Mouse (Mus musculus) embryo, embryonic 10.5 days (tissue): ENCODE measurements around the gene Kank1.

Source experiments
- DNase-seq: peaks from one replicate; pipeline ENCODE4 v3.0.0-alpha.2; 2015; ENCODE audit warnings: low spot score

The Kank1 gene

DNA sequence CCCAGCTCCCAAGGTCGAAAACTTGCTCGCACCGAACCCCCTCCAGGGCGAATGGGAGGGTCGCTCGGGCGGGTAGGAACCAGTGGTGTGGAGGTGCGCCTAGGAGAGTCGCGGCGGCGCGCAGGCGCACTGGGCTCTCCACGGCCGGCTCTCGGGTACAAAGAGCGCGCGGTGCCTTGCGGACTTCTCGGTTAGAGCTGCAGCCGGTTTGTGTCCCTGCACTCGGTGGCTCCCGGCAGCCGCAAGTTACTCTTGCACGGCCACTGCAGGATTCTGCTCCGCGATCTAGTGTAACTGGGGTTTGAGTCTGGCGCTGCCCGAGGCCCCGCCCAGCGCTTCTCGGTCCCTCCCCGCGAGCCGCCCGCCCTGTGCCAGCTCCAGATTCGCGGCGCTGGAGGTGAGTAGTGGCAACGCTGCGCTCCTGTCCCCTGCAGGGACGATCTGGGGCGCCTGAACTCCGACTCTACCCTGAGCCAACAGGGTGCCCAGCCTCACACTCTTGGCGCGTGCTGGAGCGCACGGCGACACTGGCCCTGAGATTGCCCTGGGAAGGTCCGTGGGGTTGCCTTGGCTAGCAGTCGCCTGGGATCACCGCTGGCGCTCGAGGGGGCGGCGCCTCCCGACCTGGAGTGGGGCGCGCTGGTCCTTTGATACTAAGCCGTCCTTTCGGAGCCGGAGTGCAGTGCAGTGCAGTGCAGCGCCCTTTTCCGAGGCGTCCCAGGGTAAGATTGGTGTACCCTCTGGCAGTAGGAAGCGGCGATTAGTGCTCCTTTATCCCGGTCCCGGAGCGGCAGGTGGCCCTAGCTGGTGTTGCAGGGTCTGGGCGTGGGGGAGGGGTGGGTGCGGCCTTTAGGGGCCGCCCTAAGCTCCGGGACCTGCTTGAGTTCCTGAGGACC lies at the start of gene Kank1:
Gene Kank1 (plus strand): TSS at position 380 of the 896 bp plus-strand sequence.
- DNase-seq = peak; percentile 84

DNA sequence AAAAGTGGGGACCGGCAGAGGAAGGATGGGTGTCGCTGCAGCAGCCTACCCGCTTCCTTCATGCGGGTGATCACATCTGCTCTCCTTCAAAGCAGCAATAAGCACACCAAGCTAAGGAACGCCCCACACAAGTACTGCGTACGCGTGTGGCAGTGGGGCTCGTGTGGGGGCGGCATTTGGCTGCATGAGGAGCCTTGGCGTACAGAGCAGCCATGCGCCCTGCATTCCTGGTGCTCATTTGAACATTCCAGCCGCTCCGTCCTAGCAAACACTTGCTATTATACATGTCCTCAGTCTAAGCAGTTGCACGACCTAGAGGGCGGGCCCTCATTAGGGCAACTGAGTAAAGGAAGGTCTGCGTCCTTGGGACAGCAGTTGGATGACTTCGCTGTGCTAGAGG lies 49.1 kb upstream of the Kank1 start:
- no peak for DNase-seq

- DNase-seq = no peak
Observed at GRCm38 (mm10) chr19:25193751-25194150, 43.0 kb upstream of the Kank1 start.

GRCm38 (mm10) chr19:25200081-25200860 lies 36.5 kb upstream of the Kank1 start:
- no peak for DNase-seq

DNA sequence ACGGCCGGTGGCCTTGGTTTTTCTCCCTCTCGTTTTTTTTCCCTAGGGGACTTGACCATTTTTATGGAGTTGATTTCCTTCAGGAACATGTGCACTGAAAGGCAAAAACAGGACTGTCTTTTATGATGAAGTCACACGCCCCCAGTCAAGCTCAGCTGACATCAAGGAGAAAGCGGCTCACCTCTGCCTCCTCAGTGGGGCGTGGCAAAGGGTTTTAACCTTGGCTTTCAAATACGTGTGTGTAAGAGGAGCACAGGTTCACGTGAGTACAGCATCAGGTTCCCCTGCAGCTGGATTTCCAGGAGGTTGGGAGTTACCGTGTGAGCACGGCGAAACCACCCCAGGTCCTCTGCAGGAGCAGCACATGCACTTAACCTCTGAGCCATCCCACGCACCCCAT lies 33.7 kb upstream of the Kank1 start:
- no peak for DNase-seq

GRCm38 (mm10) chr19:25206969-25207368 lies 29.8 kb upstream of the Kank1 start:
- DNase-seq = no peak

DNA sequence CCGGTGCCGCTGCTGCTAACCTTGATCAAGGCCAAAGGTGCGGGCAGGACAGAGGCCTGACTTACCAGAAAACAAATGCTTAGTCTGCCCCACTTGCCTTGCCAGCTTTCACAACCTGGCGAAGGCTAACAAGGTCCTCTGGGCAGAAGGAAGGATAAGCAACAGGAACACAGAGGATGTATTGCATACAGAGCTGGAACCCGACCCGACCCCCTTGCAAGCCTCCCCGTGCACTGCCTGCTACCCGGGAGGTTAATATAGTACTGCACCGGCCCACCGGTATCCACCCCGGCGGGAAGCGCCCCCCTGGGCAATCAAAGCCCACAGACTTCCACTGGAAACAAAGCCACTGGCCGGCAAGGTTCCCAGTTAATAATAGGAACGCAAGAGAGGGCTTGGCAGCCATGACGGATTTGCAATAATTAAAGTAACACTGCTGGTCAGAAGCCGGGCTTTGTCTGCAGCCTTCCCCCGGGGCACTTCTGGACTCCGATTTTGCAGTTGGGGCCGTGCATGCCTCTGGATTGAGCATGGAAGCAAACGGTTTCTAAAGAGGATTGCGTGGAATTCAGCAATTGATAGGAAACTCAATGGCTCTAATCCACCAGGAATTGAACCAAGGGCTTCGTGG lies 28.9 kb upstream of the Kank1 start:
- peak; percentile 71 for DNase-seq

DNA sequence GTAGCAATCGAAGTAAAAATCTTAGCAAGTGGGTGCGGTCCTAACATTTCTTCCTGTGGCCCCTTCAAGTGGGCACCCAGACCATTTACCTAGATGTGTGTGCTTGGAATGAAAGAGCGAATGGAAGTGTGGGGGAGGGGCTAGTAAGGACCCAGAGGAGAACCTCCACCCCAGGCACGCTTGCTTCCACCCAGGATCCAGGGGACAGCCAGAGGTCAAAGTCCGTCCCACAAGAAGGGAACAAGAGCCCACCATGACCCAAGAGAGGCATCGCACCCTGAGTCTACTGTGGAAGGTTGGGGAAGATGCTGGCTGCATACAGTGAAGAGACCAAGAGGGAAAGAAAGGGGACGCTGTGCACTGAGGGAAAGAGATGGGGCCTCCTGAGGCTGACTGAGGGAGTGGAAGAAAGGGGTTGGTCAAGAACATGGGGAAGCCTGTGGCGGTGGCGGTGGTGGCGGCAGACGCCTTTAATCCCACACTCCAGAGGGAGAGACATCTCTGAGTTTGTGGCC lies 28.1 kb upstream of the Kank1 start:
- no peak for DNase-seq

GRCm38 (mm10) chr19:25220611-25221010 lies 16.2 kb upstream of the Kank1 start:
- DNase-seq = no peak

- no peak for DNase-seq
Observed at GRCm38 (mm10) chr19:25221964-25222640, 14.7 kb upstream of the Kank1 start.

GRCm38 (mm10) chr19:25230058-25230974 lies 6.5 kb upstream of the Kank1 start:
- DNase-seq = peak; percentile 38

DNA sequence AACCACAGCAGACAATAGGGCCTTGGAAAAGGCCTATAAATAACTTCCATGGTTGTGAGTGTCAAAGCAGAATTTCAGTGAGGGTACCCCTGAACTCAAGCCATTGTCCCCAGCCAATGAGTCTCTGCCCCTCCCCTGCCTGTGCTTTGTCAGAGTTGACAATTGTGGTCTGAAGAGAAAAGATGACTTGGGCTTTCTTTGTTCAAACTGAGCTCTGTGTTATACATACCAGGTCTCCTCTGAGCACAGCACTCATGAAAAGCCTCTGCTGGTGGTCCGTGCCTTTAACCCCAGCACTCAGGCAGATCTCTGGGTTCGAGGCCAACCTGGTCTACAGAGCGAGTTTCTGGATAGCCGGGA lies 5.8 kb upstream of the Kank1 start:
- peak; percentile 72 for DNase-seq

DNA sequence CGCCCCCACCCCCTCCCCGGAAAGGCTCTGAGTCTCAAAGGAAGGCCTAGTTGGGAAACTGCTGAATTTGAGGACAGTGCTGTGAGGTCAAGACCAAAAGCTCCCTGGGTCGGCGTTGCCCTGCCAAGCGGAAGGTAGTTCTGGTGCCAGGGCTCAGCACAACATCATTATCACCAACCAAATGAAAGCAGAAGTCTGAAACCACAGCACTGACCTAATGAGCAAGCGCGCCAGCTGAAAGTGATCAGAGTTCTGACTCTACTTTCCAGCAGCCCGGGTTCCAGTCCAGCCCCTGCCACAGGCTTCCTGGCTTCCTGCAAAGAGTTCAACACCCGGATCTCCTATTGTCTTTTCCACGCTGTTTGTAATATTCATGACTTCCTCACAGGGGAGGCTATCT lies 4.7 kb upstream of the Kank1 start:
- no peak for DNase-seq

GRCm38 (mm10) chr19:25237492-25238040 lies 791 bp downstream of the Kank1 start:
- peak; percentile 80 for DNase-seq

DNA sequence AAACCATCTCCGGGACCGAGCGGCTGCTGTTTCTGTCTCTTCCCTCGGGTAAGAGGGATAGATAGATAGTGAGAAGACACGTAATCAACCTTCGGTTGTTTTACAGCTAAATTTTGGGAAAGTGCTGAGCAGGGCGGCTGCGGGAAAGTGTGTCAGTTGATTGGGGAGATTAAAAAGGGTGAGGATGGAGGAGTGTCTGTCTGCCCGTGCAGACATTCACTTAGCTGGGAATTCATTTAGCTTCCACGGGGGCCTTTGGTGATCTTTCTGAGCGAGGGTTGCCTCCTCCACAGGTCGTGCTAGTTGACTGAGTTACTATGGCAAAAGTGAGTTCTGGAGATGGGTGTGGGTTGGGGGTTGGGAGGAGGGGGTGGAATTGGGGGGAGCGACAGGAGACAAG lies 1.3 kb downstream of the Kank1 start:
- peak; percentile 30 for DNase-seq

DNA sequence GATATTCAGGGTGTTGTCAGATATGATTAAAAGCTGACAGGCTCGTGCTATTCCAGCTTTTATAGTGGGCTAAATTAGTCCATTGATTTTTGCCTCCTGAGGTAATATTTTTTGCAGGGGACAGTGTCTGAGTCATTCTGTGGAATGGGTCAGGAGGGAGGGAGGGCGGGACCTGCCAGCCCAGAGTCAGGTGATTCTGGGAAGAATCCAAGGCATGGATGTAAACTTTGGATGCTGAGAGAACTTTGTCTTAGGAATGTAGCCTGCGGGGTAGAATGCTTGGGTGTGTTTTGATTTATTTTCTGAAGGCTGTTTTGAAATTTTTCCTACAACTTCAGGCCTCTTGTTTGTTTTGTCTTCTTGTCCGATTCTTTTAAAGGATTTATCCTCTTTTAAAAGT lies 6.8 kb downstream of the Kank1 start:
- no peak for DNase-seq

- DNase-seq = no peak
Observed at GRCm38 (mm10) chr19:25246062-25246461, 9.3 kb downstream of the Kank1 start.

- DNase-seq = no peak
Observed at GRCm38 (mm10) chr19:25247858-25248552, 11.2 kb downstream of the Kank1 start.

DNA sequence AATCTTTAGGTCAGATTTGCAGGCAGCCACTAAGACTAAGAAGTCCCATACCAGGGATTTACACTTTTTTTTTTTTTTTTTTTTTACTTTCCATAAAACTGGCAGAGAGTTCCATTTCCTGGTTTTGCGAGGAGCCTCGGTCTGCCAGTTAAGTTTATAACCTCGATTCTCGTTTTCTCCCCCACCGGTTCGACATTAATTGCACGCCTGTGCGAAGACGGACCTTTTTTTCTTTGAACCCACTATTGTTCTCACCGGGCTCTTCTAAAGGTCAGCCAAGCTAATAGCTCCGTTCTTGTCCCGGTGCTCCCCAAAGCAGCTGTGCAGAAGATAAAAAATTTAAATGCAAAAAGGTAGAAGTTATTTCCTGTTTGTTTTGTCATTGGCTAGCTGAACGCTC lies 12.5 kb downstream of the Kank1 start:
- DNase-seq = no peak

DNA sequence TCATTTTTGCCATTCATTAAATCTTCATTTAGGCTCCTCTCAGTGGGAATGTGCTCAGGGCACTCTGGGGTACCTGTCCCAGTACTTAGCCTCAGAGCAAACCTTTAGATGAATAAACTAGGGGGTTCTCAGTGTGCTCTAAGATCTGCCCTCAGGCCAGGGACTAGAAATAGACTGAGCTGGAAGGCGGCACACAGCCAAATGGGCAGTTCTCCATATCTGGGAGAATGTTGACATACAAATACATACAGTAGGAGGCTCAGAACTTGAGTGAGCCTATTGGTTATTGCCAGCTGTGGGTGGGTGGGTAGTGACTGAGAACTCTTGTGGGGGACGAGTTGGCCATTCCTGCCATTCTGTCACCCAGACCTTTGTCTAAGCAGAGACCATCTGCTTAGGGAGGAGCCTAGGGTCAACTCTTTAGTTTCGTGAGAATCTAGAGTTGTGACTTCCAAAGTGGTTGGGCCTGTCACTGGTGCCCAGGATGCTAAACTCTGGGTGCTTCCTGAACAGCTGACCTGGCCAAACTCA lies 14.9 kb downstream of the Kank1 start:
- no peak for DNase-seq
